Mouse (Mus musculus): Measurements from ENCODE around the gene Tmod4. TPM values are rescaled to one million over a fixed set of nuclear protein-coding genes. Genes with fewer than 3 reads are reported as not detected.
"Not testable (repeated sequence)": the region's sequence is repeated elsewhere in the genome, so short reads cannot be mapped to it uniquely, and the experiment has no call there.

The Tmod4 gene
- 1.0 and 1.8 TPM in 2 replicates for polyA plus RNA-seq (2015; fragmentation: Nextera tagmentation; extraction: Ambion mirVana)

DNA sequence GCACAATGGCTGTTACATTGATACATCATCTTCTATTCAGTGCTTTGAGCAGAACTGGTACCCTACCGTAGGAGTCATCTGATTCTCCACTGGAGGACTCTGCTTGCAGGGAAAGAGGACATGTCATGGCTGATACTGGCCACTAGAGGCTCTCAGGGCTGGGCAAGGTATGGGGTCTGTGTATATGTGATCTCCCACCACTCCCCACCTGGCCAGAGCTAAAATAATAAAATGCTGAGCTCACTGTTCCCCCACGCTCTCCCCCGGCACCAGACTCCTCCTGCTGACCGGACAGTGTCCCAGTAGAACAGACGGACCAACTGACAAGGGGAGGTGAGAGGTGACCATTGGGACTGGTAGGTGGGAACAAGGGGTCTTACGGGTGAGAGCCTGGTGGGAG lies at the start of gene Tmod4:
Tmod4 (plus strand) TSS at position 231 of the 400 bp plus-strand sequence.
- H3K27me3 ChIP-seq = no peaks in the 10 kb centered on the region
- no peak within 1 kb of the TSS for H3K9ac ChIP-seq (replicated peaks)
- H3K4me2 ChIP-seq (replicated peaks) = no peak within 1 kb of the TSS
- 0 out of 2 replicates have a peak within 1 kb of the TSS, but pooled peaks have one; percentile 19 for H3K27ac ChIP-seq
- H3K36me3 ChIP-seq = peaks cover 48% of the 10 kb centered on the region
- H3K4me1 ChIP-seq (replicated peaks) = 0 out of 2 replicates have a peak, but pooled peaks cover 3% of the 10 kb centered on the region
- H3K9me3 ChIP-seq = no peaks in the 10 kb centered on the region
- peak; percentile 59 for ATAC-seq
- 72% methylated on average over 6 of the region's 6 CpGs for WGBS
- H3K4me3 ChIP-seq (replicated peaks) = no peak within 1 kb of the TSS

GRCm38 (mm10) chr3:95088071-95088470 lies 36.2 kb upstream of the Tmod4 start:
- Histone ChIP-seq H3K4me1 (replicated peaks) (no peaks in the 10 kb centered on the region), H3K27ac (no peak overlapping the region), H3K27me3 (no peaks in the 10 kb centered on the region), H3K36me3 (no peaks in the 10 kb centered on the region), H3K9ac (replicated peaks) (no peak overlapping the region), H3K4me2 (replicated peaks) (no peak overlapping the region), H3K9me3 (no peaks in the 10 kb centered on the region), H3K4me3 (replicated peaks) (no peak overlapping the region)
- no peak for ATAC-seq
- 100% methylated on average over 1 of the region's 1 CpGs for whole genome bisulfite sequencing

DNA sequence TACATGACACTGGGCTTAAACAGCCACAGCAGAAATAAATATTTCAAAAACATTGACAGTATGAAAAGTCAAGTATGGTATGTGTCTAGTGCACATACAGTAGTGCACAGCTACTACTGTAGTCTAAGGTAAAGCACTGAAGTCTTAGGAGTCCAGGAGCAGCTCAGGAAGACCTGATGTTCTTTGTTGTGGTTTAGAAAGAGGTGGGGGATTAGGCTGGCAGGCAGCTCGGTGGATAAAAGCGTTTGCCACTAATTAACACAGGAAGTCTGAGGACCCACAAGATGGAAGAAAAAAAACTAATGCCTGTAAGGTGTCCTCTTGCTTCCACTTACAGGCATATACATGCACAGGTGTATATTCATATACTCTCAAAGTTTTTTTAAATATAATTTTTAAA lies 23.4 kb upstream of the Tmod4 start:
- Histone ChIP-seq H3K4me1 (replicated peaks) (peaks cover 31% of the 10 kb centered on the region), H3K4me2 (replicated peaks) (no peak overlapping the region), H3K9me3 (no peaks in the 10 kb centered on the region), H3K4me3 (replicated peaks) (no peak overlapping the region), H3K27ac (no peak overlapping the region), H3K27me3 (no peaks in the 10 kb centered on the region), H3K36me3 (peaks cover 24% of the 10 kb centered on the region), H3K9ac (replicated peaks) (no peak overlapping the region)
- ATAC-seq = no peak
- 45% methylated on average over 2 of the region's 2 CpGs for WGBS

GRCm38 (mm10) chr3:95105121-95105520 lies 19.2 kb upstream of the Tmod4 start:
- Histone ChIP-seq H3K9ac (replicated peaks) (peak overlapping the region; percentile 88), H3K4me3 (replicated peaks) (peak overlapping the region; percentile 86), H3K4me1 (replicated peaks) (peaks cover 31% of the 10 kb centered on the region), H3K4me2 (replicated peaks) (peak overlapping the region; percentile 76), H3K27ac (no peak overlapping the region), H3K9me3 (no peaks in the 10 kb centered on the region), H3K36me3 (peaks cover 13% of the 10 kb centered on the region; the same call in 1 of the 2 replicates), H3K27me3 (no peaks in the 10 kb centered on the region)
- no peak for ATAC-seq
- 69% methylated on average over 4 of the region's 4 CpGs for WGBS

DNA sequence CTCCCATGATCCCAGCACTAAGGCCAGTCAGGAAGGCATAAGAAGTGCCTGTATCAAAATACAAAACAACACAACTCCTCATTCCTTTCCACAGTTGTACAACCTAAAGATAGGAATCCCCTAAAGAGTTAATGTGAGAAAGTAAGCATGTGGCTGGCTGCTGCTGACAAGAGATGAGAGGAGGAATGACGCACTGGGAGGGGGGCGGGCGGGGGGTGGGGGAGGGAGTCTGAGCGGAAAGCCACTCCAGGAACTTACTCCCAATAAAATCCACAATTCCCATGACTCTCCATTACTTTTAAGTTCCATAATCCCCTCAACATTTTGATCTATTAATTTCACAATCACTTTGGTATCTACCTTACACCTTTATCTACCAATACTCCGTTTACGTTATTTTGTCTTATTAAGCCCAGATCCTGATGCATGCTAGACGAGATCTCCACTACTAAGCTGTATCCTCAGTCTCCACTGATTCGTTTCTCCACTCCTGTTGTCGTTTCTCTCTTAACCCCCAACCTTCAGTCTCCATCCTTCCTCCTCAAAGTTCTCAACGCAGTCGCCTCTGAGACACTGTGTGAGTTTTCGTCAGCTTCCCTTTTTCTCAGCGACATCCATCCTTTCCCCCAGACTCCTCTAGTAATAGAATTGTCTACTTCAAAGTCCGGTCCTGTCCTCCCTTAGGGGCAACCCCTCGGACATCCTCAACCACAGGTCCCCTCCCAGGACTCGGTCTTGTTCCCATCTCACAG lies 18.5 kb upstream of the Tmod4 start:
- Histone ChIP-seq H3K4me3 (replicated peaks) (peak overlapping the region; percentile 86), H3K9ac (replicated peaks) (peak overlapping the region; percentile 88), H3K9me3 (no peaks in the 10 kb centered on the region), H3K27ac (peak overlapping the region; percentile 87), H3K27me3 (no peaks in the 10 kb centered on the region), H3K4me1 (replicated peaks) (peaks cover 30% of the 10 kb centered on the region), H3K4me2 (replicated peaks) (peak overlapping the region; percentile 76), H3K36me3 (peaks cover 13% of the 10 kb centered on the region; the same call in 1 of the 2 replicates)
- WGBS = 4% methylated on average over 16 of the region's 16 CpGs
- no peak for ATAC-seq

DNA sequence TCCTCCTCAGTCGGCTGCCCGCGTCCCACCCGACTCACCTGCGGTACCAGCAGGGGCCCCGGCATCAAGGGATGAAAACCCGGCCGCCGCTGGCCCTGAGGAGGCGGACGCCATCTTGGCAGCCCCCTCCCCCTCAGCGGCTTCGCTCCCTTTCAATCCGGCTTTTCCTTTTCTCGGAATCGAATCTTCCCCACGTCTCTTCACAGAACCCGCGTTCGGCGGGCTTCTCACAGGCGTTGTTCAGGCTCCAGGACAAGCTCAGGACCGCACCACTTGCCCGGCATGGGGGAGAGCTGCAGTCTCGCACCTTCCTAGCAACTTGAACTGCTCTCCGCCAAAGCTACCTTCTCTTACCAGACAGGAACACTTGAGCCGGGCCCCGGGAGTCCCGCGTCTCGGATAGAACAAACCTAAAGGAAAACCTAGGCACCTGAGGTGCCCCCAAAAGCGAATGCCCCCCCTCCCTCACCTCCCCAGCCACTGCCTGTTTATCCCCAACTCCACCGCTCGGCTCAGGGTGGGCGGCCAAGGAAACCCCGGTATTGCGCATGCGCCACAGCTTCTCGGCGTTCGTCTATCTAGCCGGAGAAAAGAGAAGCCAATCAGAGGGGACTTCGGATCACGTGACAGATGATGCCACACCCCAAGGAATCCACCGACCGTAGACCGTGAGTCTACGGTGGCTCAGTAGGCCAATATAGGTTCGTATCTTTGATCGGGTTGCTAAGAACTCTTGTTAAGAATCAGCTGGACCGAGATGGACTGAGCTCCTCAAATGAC lies 17.7 kb upstream of the Tmod4 start, which contains the start of gene Pip5k1a:
Pip5k1a (minus strand) TSS at position 593 of the 780 bp plus-strand sequence.
- peaks cover 5% of the 10 kb centered on the region; the same call in 1 of the 2 replicates for H3K36me3 ChIP-seq
- H3K9ac ChIP-seq (replicated peaks) = peak within 1 kb of the TSS; percentile 88
- peak; percentile 92 for ATAC-seq
- H3K4me1 ChIP-seq (replicated peaks) = peaks cover 22% of the 10 kb centered on the region
- H3K4me2 ChIP-seq (replicated peaks) = peak within 1 kb of the TSS; percentile 76
- H3K27ac ChIP-seq = peak within 1 kb of the TSS; percentile 87
- H3K4me3 ChIP-seq (replicated peaks) = peak within 1 kb of the TSS; percentile 86
- H3K27me3 ChIP-seq = no peaks in the 10 kb centered on the region
- H3K9me3 ChIP-seq = no peaks in the 10 kb centered on the region
- under 1% methylated on average over 51 of the region's 51 CpGs for WGBS

GRCm38 (mm10) chr3:95107308-95107707 lies 17.0 kb upstream of the Tmod4 start:
- not testable (repeated sequence) for H3K27ac ChIP-seq; H3K36me3 ChIP-seq; H3K9me3 ChIP-seq; H3K27me3 ChIP-seq; H3K9ac ChIP-seq (replicated peaks); ATAC-seq
- H3K4me1 ChIP-seq (replicated peaks) = peaks cover 21% of the 10 kb centered on the region
- H3K4me3 ChIP-seq (replicated peaks) = peak overlapping the region; percentile 86
- H3K4me2 ChIP-seq (replicated peaks) = peak overlapping the region; percentile 55

DNA sequence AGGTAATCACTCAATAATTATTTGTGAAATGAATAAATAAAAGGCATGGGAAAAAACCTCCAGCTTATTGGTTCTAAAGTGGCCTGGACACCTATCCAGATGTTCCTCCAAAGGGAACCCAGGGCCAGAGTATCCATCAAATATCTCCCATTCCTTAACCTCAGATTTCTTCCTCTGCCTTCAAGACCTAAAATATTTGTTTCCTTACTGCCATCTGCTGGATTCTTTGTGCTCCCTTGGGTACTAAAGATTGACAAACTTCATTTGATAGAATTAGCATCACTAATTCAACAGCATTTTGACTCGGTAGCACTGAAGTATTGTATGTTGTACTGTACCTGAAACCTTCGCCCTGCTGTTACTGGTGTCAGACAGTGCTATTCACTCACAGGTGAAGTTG lies 16.4 kb upstream of the Tmod4 start:
- no peak overlapping the region for H3K4me3 ChIP-seq (replicated peaks)
- no peak overlapping the region for H3K4me2 ChIP-seq (replicated peaks)
- ATAC-seq = no peak
- H3K4me1 ChIP-seq (replicated peaks) = peaks cover 24% of the 10 kb centered on the region
- 72% methylated on average over 2 of the region's 2 CpGs for WGBS
- no peak overlapping the region for H3K9ac ChIP-seq (replicated peaks)
- H3K27ac ChIP-seq = no peak overlapping the region
- no peaks in the 10 kb centered on the region for H3K9me3 ChIP-seq
- H3K27me3 ChIP-seq = no peaks in the 10 kb centered on the region
- H3K36me3 ChIP-seq = no peaks in the 10 kb centered on the region

GRCm38 (mm10) chr3:95110911-95111726 lies 13.2 kb upstream of the Tmod4 start, which contains the start of gene Vps72:
TSS of gene Vps72 (plus strand) at chr3:95111022.
- Histone ChIP-seq H3K27me3 (no peaks in the 10 kb centered on the region), H3K27ac (peak within 1 kb of the TSS; percentile 95), H3K4me1 (replicated peaks) (peaks cover 19% of the 10 kb centered on the region), H3K36me3 (peaks cover 16% of the 10 kb centered on the region), H3K9ac (replicated peaks) (peak within 1 kb of the TSS; percentile 85), H3K4me2 (replicated peaks) (peak within 1 kb of the TSS; percentile 52), H3K4me3 (replicated peaks) (peak within 1 kb of the TSS; percentile 82), H3K9me3 (no peaks in the 10 kb centered on the region)
- WGBS = 1% methylated on average over 54 of the region's 54 CpGs
- peak; percentile 74 for ATAC-seq

- H3K9me3 ChIP-seq = no peaks in the 10 kb centered on the region
- H3K9ac ChIP-seq (replicated peaks) = peak overlapping the region; percentile 36; the same call in 1 of the 2 replicates
- H3K36me3 ChIP-seq = peaks cover 25% of the 10 kb centered on the region
- H3K27me3 ChIP-seq = no peaks in the 10 kb centered on the region
- peak overlapping the region; percentile 82; the same call in 1 of the 2 replicates for H3K4me3 ChIP-seq (replicated peaks)
- peaks cover 19% of the 10 kb centered on the region for H3K4me1 ChIP-seq (replicated peaks)
- peak overlapping the region; percentile 52; the same call in 1 of the 2 replicates for H3K4me2 ChIP-seq (replicated peaks)
- WGBS = 96% methylated on average over 1 of the region's 1 CpGs
- no peak overlapping the region for H3K27ac ChIP-seq
- ATAC-seq = no peak
These were observed 11.5 kb upstream of the Tmod4 start for GRCm38 (mm10) chr3:95112760-95113159.

DNA sequence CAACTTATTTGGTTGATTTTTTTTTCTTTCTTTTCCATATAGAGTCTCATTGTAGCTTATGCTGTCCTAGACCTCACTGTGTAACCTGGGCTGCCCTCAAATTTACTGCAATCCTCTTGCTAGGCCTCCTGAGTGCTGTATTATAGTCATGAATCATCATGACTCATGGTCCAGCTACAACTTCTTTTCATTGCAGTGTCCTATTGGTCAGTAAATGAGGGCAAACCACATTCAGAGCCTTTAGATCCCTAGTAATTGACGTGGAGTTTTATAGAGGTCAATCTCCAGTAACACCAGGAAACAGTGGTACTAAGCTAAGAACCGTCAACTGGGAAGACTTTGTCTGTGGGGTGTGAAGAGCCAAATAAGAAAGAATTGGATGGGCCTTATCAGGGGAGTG lies 6.5 kb upstream of the Tmod4 start:
- no peak for ATAC-seq
- no peak overlapping the region for H3K27ac ChIP-seq
- peaks cover 74% of the 10 kb centered on the region for H3K36me3 ChIP-seq
- no peaks in the 10 kb centered on the region for H3K9me3 ChIP-seq
- H3K9ac ChIP-seq (replicated peaks) = no peak overlapping the region
- H3K4me3 ChIP-seq (replicated peaks) = no peak overlapping the region
- H3K4me1 ChIP-seq (replicated peaks) = peaks cover 9% of the 10 kb centered on the region
- WGBS = 95% methylated on average over 2 of the region's 2 CpGs
- H3K27me3 ChIP-seq = no peaks in the 10 kb centered on the region
- H3K4me2 ChIP-seq (replicated peaks) = no peak overlapping the region

All from midbrain, embryonic 13.5 days (tissue).